Mouse (Mus musculus) midbrain, embryonic 11.5 days (tissue): Measurements from ENCODE around the gene Rpa3. TPM values are rescaled to one million over a fixed set of nuclear protein-coding genes. Genes with fewer than 3 reads are reported as not detected.

Source experiments
- ATAC-seq: fragments of 200-750 bp; cut with Nextera tagmentation; 2 replicates; pipeline ENCODE4 v1.8.0; 2017; ENCODE audit warnings: moderate TSS enrichment, moderate library complexity; ENCODE audit not compliant: low FRiP score
- DNase-seq: peaks from one replicate; pipeline ENCODE4 v3.0.0; 2015; ENCODE audit warnings: low spot score; ENCODE audit errors: missing footprints
- H3K27ac ChIP-seq: fragments of 300-500 bp; sonication (generic); 2 replicates; pipeline ENCODE4 v1.5.1; 2014; ENCODE audit warnings: low read depth, low read length
- H3K27me3 ChIP-seq: fragments of 300-500 bp; sonication (generic); 2 replicates; pipeline ENCODE4 v1.6.1; 2014; ENCODE audit warnings: mild to moderate bottlenecking, low read length, moderate library complexity, mixed read lengths; ENCODE audit not compliant: control insufficient read depth, insufficient read depth
- H3K36me3 ChIP-seq: fragments of 300-500 bp; sonication (generic); 2 replicates; pipeline ENCODE4 v1.6.1; 2014; ENCODE audit warnings: mild to moderate bottlenecking, low read length, moderate library complexity, mixed read lengths; ENCODE audit not compliant: control insufficient read depth, insufficient read depth
- H3K4me1 ChIP-seq: fragments of 300-500 bp; sonication (generic); 2 replicates; pipeline ENCODE4 v1.6.1; 2014; ENCODE audit warnings: low read length; ENCODE audit not compliant: control insufficient read depth, insufficient read depth
- H3K4me2 ChIP-seq: fragments of 300-500 bp; sonication (generic); 2 replicates; pipeline ENCODE4 v1.6.1; 2014; ENCODE audit warnings: mild to moderate bottlenecking, moderate library complexity
- H3K4me3 ChIP-seq: fragments of 300-500 bp; sonication (generic); 2 replicates; pipeline ENCODE4 v1.5.1; 2014; ENCODE audit warnings: low read depth, low read length
- H3K9ac ChIP-seq: fragments of 300-500 bp; sonication (generic); 2 replicates; pipeline ENCODE4 v1.6.1; 2014; ENCODE audit warnings: low read length
- H3K9me3 ChIP-seq: fragments of 300-500 bp; sonication (generic); 2 replicates; pipeline ENCODE4 v1.6.1; 2016; ENCODE audit warnings: low read length; ENCODE audit not compliant: control insufficient read depth
- WGBS: fragments of 180-500 bp; shearing (Covaris S2); extraction: QIAGEN DNeasy Blood & Tissue Kit; methylation state at CpG from one replicate; pipeline ENCODE4 v1.1.7; 2014; 5-methylcytosine and 5-hydroxymethylcytosine counted together
- polyA plus RNA-seq: library from polyadenylated mRNA; unstranded; fragments of >200 nt; fragmentation: Nextera tagmentation; extraction: Ambion mirVana; gene quantifications from 2 replicates; pipeline ENCODE4 v1.2.1, GENCODE M21; 2014

The Rpa3 gene
- polyA plus RNA-seq, 1 experiment from 2014 or later: 187 TPM

DNA sequence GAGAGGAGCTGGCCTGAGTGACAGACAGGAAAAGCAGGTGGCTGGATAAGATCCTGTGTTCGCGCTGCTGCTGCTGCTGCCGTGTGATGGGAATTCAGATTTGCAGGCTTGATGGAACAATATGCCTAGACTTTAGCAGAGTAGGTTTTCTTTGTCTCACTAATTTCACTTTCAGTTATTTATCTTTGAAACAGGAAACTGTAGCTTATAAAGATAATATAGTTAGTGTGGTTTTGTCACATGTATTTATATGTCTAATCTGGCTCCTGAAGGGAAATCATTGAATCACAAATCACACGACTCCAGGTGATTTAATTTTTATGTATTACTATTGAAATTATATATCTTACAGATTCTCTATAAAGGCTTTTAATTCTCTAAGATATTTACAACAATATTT is 24.3 kb upstream of the Rpa3 start:
- WGBS: 87% methylated on average over 4 of the region's 4 CpGs
- no peak overlapping the region for H3K4me2 ChIP-seq
- no peak overlapping the region for H3K4me3 ChIP-seq

GRCm38 (mm10) chr6:8278426-8279002 is 19.5 kb upstream of the Rpa3 start:
- H3K9ac ChIP-seq: no peak overlapping the region
- DNase-seq (no peak), ATAC-seq (no peak)
- no peak overlapping the region for H3K27ac ChIP-seq
- H3K36me3 ChIP-seq: no peaks in the 10 kb centered on the region
- no peaks in the 10 kb centered on the region for H3K9me3 ChIP-seq
- no peak overlapping the region for H3K4me3 ChIP-seq
- 73% methylated on average over 5 of the region's 5 CpGs for WGBS
- H3K27me3 ChIP-seq: no peaks in the 10 kb centered on the region
- H3K4me1 ChIP-seq: no peaks in the 10 kb centered on the region
- no peak overlapping the region for H3K4me2 ChIP-seq

More for the DNA sequence above, 24.3 kb upstream of the Rpa3 start:
- DNase-seq (no peak), ATAC-seq (no peak)
- Histone ChIP-seq H3K27ac (no peak overlapping the region), H3K36me3 (no peaks in the 10 kb centered on the region), H3K27me3 (no peaks in the 10 kb centered on the region), H3K4me1 (no peaks in the 10 kb centered on the region), H3K9me3 (no peaks in the 10 kb centered on the region), H3K9ac (no peak overlapping the region)

GRCm38 (mm10) chr6:8276431-8276830 is 17.5 kb upstream of the Rpa3 start:
- H3K27ac ChIP-seq: no peak overlapping the region
- ATAC-seq (no peak), DNase-seq (no peak)
- no peaks in the 10 kb centered on the region for H3K27me3 ChIP-seq
- 91% methylated on average over 4 of the region's 4 CpGs for WGBS
- H3K9me3 ChIP-seq: no peaks in the 10 kb centered on the region
- H3K4me1 ChIP-seq: no peaks in the 10 kb centered on the region
- H3K4me3 ChIP-seq: no peak overlapping the region
- no peak overlapping the region for H3K4me2 ChIP-seq
- no peaks in the 10 kb centered on the region for H3K36me3 ChIP-seq
- no peak overlapping the region for H3K9ac ChIP-seq

- Histone ChIP-seq H3K9me3 (no peaks in the 10 kb centered on the region), H3K4me2 (no peak overlapping the region), H3K27me3 (no peaks in the 10 kb centered on the region), H3K4me1 (no peaks in the 10 kb centered on the region), H3K27ac (no peak overlapping the region), H3K36me3 (no peaks in the 10 kb centered on the region), H3K4me3 (no peak overlapping the region), H3K9ac (no peak overlapping the region)
- ATAC-seq (no peak), DNase-seq (peak; percentile 92)
- 15% methylated on average over 1 of the region's 1 CpGs for WGBS
These were observed 16.1 kb upstream of the Rpa3 start for GRCm38 (mm10) chr6:8275098-8275497.

- H3K4me1 ChIP-seq: no peaks in the 10 kb centered on the region
- DNase-seq: peak; percentile 85
- no peaks in the 10 kb centered on the region for H3K9me3 ChIP-seq
- H3K27me3 ChIP-seq: no peaks in the 10 kb centered on the region
- no peaks in the 10 kb centered on the region for H3K36me3 ChIP-seq
- H3K9ac ChIP-seq: no peak overlapping the region
- H3K27ac ChIP-seq: no peak overlapping the region
- H3K4me2 ChIP-seq: no peak overlapping the region
- ATAC-seq: no peak
- no peak overlapping the region for H3K4me3 ChIP-seq
- WGBS: 43% methylated on average over 6 of the region's 6 CpGs
These were observed 15.5 kb upstream of the Rpa3 start for GRCm38 (mm10) chr6:8274387-8275054.

GRCm38 (mm10) chr6:8271047-8271446 is 12.1 kb upstream of the Rpa3 start:
- no peak overlapping the region for H3K4me2 ChIP-seq
- H3K36me3 ChIP-seq: no peaks in the 10 kb centered on the region
- no peak overlapping the region for H3K27ac ChIP-seq
- DNase-seq (no peak), ATAC-seq (no peak)
- H3K4me1 ChIP-seq: no peaks in the 10 kb centered on the region
- H3K4me3 ChIP-seq: no peak overlapping the region
- H3K9ac ChIP-seq: no peak overlapping the region
- WGBS: 92% methylated on average over 3 of the region's 3 CpGs
- no peaks in the 10 kb centered on the region for H3K27me3 ChIP-seq
- no peaks in the 10 kb centered on the region for H3K9me3 ChIP-seq

- no peaks in the 10 kb centered on the region for H3K36me3 ChIP-seq
- no peaks in the 10 kb centered on the region for H3K9me3 ChIP-seq
- ATAC-seq (no peak), DNase-seq (no peak)
- H3K4me1 ChIP-seq: peaks cover 7% of the 10 kb centered on the region
- H3K9ac ChIP-seq: peak overlapping the region; percentile 74
- peak overlapping the region; percentile 80 for H3K4me3 ChIP-seq
- no peaks in the 10 kb centered on the region for H3K27me3 ChIP-seq
- no peak overlapping the region for H3K27ac ChIP-seq
- peak overlapping the region; percentile 92 for H3K4me2 ChIP-seq
- under 1% methylated on average over 8 of the region's 8 CpGs for WGBS
These were observed 683 bp upstream of the Rpa3 start for GRCm38 (mm10) chr6:8259667-8260044.

DNA sequence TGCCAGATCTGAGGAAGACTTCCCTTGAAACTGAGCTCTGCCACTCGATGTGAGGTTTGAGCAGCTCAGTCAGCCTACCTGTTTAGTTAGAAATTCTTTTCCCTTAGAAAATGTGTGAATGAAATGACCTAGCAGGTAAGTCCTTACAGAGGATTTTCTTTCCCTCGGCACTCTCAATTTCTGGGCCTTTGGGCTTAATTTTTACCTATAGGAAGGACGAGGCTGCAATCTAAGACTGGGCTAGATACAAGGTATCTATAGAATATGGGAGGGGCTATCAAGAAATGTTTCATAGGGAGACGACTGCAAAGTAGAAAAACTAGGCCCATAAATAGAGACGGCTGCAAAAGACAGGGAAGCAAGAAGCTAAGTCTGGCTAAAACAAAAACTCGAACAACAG is 657 bp downstream of the Rpa3 start:
- H3K9ac ChIP-seq: peak overlapping the region; percentile 72
- H3K27ac ChIP-seq: no peak overlapping the region
- peaks cover 7% of the 10 kb centered on the region for H3K4me1 ChIP-seq
- peak overlapping the region; percentile 81 for H3K4me2 ChIP-seq
- ATAC-seq: no peak
- H3K27me3 ChIP-seq: no peaks in the 10 kb centered on the region
- H3K4me3 ChIP-seq: peak overlapping the region; percentile 80
- no peaks in the 10 kb centered on the region for H3K36me3 ChIP-seq
- DNase-seq: no peak
- H3K9me3 ChIP-seq: no peaks in the 10 kb centered on the region
- 13% methylated on average over 6 of the region's 6 CpGs for WGBS

GRCm38 (mm10) chr6:8228596-8228995 is 30.4 kb downstream of the Rpa3 start:
- H3K27ac ChIP-seq: no peak overlapping the region
- no peak overlapping the region for H3K4me2 ChIP-seq
- no peak for DNase-seq
- H3K27me3 ChIP-seq: no peaks in the 10 kb centered on the region
- no peaks in the 10 kb centered on the region for H3K36me3 ChIP-seq
- no peak overlapping the region for H3K9ac ChIP-seq
- H3K4me3 ChIP-seq: no peak overlapping the region
- no peaks in the 10 kb centered on the region for H3K4me1 ChIP-seq
- no peaks in the 10 kb centered on the region for H3K9me3 ChIP-seq
- no peak for ATAC-seq
- 86% methylated on average over 3 of the region's 3 CpGs for WGBS
